Mouse (Mus musculus) cerebellum, adult 2 months (tissue): ENCODE data around the gene Psen2. TPM values are rescaled to one million over a fixed set of nuclear protein-coding genes. Genes with fewer than 3 reads are reported as not detected.

ENCODE experiments used
- DNase-seq, 2 experiments: peaks; one replicate each; pipeline ENCODE4 v3.0.0; 2021
- H3K27ac ChIP-seq: fragments of 200-500 bp; 2 replicates; pipeline ENCODE4 v1.5.1; 2012; ENCODE audit warnings: low read length, control low read depth, inconsistent platforms; ENCODE audit not compliant: insufficient read depth
- H3K27me3 ChIP-seq: fragments of 200-500 bp; 2 replicates; pipeline ENCODE4 v1.6.1; 2012; ENCODE audit warnings: inconsistent platforms, mild to moderate bottlenecking, low read length, moderate library complexity; ENCODE audit not compliant: control insufficient read depth, insufficient read depth
- H3K4me1 ChIP-seq: fragments of 200-500 bp; 2 replicates; pipeline ENCODE4 v1.6.1; 2011; ENCODE audit warnings: low read length; ENCODE audit not compliant: control insufficient read depth, insufficient read depth
- H3K4me3 ChIP-seq: fragments of 200-500 bp; replicated peaks from 2 replicates; pipeline ENCODE3; 2011; ENCODE audit warnings: mild to moderate bottlenecking, low read depth, low read length, control low read depth; ENCODE audit not compliant: insufficient read depth
- CTCF ChIP-seq: fragments of 200-500 bp; IDR thresholded peaks from 2 replicates; pipeline ENCODE4 v1.5.1; 2011; ENCODE audit warnings: low read depth, mild to moderate bottlenecking, control low read depth, low read length, moderate library complexity, borderline replicate concordance; ENCODE audit not compliant: insufficient read depth
- POLR2A ChIP-seq: fragments of 200-500 bp; IDR thresholded peaks from 2 replicates; pipeline ENCODE4 v1.6.1; 2011; ENCODE audit warnings: low read length, control low read depth, borderline replicate concordance; ENCODE audit not compliant: insufficient read depth
- WGBS: fragments of 180-500 bp; shearing (Covaris S2); methylation state at CpG from one replicate; pipeline ENCODE4 v1.1.7; 2018; 5-methylcytosine and 5-hydroxymethylcytosine counted together
- polyA plus RNA-seq: library from polyadenylated mRNA; depleted of rRNA; stranded (reverse); fragments of >200 nt; gene quantifications from 2 replicates; pipeline ENCODE4 v1.2.3, GENCODE M21; 2012; rRNA removed

Gene Psen2
- 46.6 and 53.2 TPM in 2 replicates for polyA plus RNA-seq

DNA sequence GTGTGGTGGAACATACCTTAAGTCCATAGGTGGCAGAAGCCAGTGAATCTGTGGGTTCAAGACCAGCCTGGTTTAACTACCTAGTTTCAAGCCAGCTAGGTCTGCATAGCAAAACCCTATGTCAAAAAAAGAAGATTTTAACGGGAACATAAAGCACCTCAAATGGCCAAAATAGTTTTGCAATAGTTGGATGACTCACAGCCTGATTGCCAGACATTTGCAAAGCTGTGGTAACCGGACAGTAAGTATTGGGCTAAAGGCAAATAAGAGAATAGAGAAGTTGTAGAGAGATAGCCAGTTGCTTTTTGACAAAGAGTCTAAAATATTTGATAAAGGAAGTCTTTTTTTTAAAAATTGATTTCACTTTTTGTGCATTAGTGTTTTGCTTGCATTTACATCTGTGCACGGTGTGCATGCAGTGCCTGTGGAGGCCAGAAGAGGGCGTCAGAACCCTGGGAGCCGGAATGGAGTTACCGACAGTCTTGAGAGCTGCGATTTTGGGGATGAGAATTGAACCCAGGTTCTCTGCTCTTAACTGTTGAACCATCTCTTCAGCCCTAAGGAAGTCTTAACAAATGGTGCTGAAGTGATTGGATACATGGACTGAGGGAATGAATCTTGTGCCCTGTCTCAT is at the start of gene Psen2:
TSS of gene Psen2 (minus strand) at position 75 of the 634 bp plus-strand sequence.
- no peak within 1 kb of the TSS for H3K27ac ChIP-seq
- no peak within 1 kb of the TSS for H3K4me3 ChIP-seq
- WGBS: 26% methylated on average over 7 of the region's 7 CpGs
- TF ChIP-seq POLR2A (no peak), CTCF (peak; percentile 41; the same call in 1 of the 2 replicates)
- no peaks in the 10 kb centered on the region for H3K4me1 ChIP-seq
- DNase-seq: no peak
- no peaks in the 10 kb centered on the region for H3K27me3 ChIP-seq

DNA sequence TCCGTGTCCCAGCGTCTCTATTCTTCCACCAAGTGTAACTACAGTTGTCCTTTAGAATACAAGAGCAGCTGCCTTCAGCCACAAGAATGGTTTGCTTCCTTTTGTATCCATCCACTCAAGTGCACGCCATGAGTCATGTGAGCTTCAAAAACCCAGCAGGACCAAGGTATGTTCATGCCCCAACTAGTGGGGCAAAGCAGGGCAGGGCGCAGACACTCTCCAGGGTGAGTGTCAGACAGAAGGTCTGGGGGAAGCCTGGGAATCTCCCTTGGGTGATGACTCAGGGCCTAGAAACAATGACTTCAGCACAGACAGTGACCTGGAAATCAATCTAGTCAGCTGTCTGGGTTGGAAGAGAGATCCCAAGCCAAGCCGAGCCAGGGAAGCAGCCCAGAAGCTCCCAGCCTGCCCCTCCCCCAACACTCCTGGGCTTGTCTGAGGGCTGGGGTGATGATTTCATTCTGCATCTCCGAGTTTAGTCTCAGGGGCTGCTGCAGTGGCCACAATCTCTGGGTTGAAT is 49.6 kb upstream of the Psen2 start:
- H3K4me3 ChIP-seq: no peak overlapping the region
- peak; percentile 61 to 76 for DNase-seq
- 11% methylated on average over 6 of the region's 6 CpGs for WGBS
- TF ChIP-seq POLR2A (no peak), CTCF (no peak)
- H3K4me1 ChIP-seq: no peaks in the 10 kb centered on the region; the same call in 1 of the 2 replicates
- H3K27ac ChIP-seq: no peak overlapping the region
- H3K27me3 ChIP-seq: no peaks in the 10 kb centered on the region

DNA sequence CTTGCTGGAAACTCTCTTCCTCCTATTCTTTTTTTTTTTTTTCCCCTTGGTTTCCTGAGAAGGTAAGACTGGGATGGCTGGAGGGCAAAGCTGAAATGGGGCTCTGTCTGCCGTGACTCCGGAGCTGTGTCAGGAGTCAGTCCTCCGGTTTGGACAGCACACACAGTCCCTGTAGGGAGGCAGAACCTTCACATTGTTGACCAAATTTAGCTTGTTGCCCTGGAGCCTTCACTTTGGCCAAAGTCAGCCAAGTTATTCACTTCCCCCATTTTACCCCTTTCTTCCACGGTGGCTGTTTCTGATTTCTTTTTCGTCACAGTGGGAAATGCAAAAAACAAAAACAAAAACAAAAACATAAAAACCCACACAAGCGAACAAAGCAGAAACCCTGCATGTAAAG is 49.0 kb upstream of the Psen2 start:
- DNase-seq: no peak
- 54% methylated on average over 6 of the region's 6 CpGs for WGBS
- Histone ChIP-seq H3K27ac (no peak overlapping the region), H3K4me3 (no peak overlapping the region), H3K4me1 (no peaks in the 10 kb centered on the region; the same call in 1 of the 2 replicates), H3K27me3 (no peaks in the 10 kb centered on the region)
- no peak for TF ChIP-seq CTCF
- no peak for TF ChIP-seq POLR2A

DNA sequence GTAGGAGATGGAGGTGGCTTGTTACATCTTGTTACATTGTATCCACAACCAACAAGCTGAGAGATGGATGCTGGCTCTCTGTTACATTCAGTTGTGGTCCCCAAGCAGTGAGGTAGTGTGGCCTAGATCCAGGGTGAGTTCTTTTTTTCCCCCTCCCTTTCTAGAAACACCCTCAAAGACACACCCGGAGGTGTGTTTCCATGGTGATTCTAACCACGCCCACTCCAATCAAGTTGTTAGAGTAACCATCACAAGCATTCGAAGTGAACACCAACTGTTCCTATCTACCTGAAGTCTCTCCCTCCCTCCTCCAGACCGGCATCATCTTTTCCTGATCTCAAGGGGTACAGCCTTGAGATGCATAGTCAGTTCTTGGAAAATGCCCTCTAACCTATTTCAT is 45.7 kb upstream of the Psen2 start:
- DNase-seq: no peak

DNA sequence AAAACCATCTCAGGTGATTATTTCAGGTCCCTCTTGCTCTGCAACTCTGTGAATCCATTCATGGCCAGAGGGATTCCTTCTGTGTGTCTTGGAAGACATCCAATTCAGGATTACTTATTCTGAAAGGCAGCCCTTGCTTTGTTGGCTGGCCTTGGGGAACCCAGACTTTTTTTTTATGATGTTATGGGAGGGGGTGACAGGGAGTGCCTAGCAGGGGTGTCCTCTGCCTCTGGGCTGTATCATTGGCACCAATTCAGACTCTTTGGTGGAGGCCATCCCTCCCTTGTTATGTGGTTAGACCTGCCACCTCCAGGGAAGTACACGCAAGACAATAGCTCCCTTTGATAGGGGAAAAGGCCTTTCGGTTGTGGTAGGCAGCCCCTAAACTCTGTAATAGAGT is 44.4 kb upstream of the Psen2 start:
- Histone ChIP-seq H3K4me3 (no peak overlapping the region), H3K4me1 (no peaks in the 10 kb centered on the region; the same call in 1 of the 2 replicates), H3K27ac (no peak overlapping the region), H3K27me3 (no peaks in the 10 kb centered on the region)
- TF ChIP-seq CTCF (no peak), POLR2A (no peak)
- no peak for DNase-seq
- WGBS: 66% methylated on average over 2 of the region's 2 CpGs

More for the DNA sequence above, 45.7 kb upstream of the Psen2 start:
- Histone ChIP-seq H3K4me3 (no peak overlapping the region), H3K27ac (no peak overlapping the region), H3K4me1 (no peaks in the 10 kb centered on the region; the same call in 1 of the 2 replicates), H3K27me3 (no peaks in the 10 kb centered on the region)
- no peak for TF ChIP-seq POLR2A
- WGBS: 79% methylated on average over 4 of the region's 4 CpGs

DNA sequence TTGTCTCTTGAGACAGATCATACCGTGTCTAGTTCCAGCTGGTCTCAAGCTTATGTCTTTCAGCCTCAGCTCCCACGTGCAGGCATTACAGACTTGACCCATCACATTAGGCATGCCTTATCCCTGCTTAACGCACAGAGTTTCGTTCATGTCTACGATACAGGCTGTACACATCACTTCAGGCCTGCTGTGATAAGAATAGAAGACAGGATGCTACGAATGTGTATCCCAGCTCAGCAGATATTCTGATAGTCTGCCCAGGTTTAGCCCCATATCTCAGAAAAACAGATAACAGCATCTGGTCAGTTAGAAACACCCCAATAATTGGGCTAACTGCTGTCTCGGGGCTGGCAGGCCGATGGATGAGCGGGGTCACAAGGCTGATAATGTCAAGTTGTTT is 43.7 kb upstream of the Psen2 start:
- 85% methylated on average over 9 of the region's 9 CpGs for WGBS
- no peak for DNase-seq
- TF ChIP-seq CTCF: no peak
- TF ChIP-seq POLR2A: no peak
- Histone ChIP-seq H3K27ac (no peak overlapping the region), H3K4me3 (no peak overlapping the region), H3K4me1 (no peaks in the 10 kb centered on the region), H3K27me3 (no peaks in the 10 kb centered on the region)

DNA sequence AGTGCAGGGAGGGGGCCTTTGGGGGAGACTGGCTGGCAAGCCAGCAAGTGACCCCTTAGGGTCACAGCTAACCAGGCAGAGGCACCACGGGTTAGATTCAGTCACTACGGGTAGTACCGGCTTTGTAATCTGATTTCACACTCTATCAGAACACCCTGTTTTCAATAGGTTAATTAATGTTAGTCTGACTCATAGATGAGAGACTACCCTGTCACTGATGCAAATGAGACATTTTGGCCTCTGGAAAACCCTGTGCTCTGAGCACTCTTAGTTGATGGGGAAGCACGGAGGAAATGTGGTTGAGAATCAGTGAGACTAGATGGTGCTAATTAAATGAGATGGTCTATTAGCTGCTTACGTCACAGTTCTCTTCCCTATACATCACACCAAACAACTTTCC is 40.4 kb upstream of the Psen2 start:
- H3K4me1 ChIP-seq: no peaks in the 10 kb centered on the region
- 61% methylated on average over 5 of the region's 5 CpGs for WGBS
- H3K4me3 ChIP-seq: no peak overlapping the region
- no peak for DNase-seq
- TF ChIP-seq POLR2A (no peak), CTCF (no peak)
- H3K27ac ChIP-seq: no peak overlapping the region
- H3K27me3 ChIP-seq: no peaks in the 10 kb centered on the region
